Mouse (Mus musculus): ENCODE measurements around the gene Ddx54. TPM values are rescaled to one million over a fixed set of nuclear protein-coding genes. Genes with fewer than 3 reads are reported as not detected.

Gene Ddx54
- polyA plus RNA-seq, 1 experiment from 2014 or later: 22.5 TPM

GRCm38 (mm10) chr5:120570289-120570897 is 42.1 kb upstream of the Ddx54 start:
- TF ChIP-seq EP300 (optimal IDR thresholded peaks at IDR 0.05): no peak
- no peak for TF ChIP-seq CTCF (IDR thresholded peaks at IDR 0.05; ENCODE audit: low read depth)
- DNase-seq (ENCODE audit: low spot score): no peak
- Histone ChIP-seq H3K9me3 (ENCODE audit: control insufficient read depth, low read length) (no peaks in the 10 kb centered on the region), H3K9ac (ENCODE audit: low read length) (no peak overlapping the region; the same call in 1 of the 2 replicates), H3K4me2 (replicated peaks; ENCODE audit: low read depth) (no peak overlapping the region), H3K4me1 (replicated peaks; ENCODE audit: control insufficient read depth, insufficient read depth) (peaks cover 24% of the 10 kb centered on the region), H3K27ac (replicated peaks) (peak overlapping the region; percentile 71), H3K4me3 (ENCODE audit: low read depth, low read length) (no peak overlapping the region), H3K27me3 (ENCODE audit: control insufficient read depth, insufficient read depth, low read length) (no peaks in the 10 kb centered on the region), H3K36me3 (ENCODE audit: control insufficient read depth, insufficient read depth, low read length) (no peaks in the 10 kb centered on the region)
- ATAC-seq (ENCODE audit: low FRiP score, low TSS enrichment): no peak
- 56% methylated on average over 11 of the region's 11 CpGs for WGBS

GRCm38 (mm10) chr5:120571056-120571740 is 41.3 kb upstream of the Ddx54 start:
- 57% methylated on average over 14 of the region's 14 CpGs for WGBS
- Histone ChIP-seq H3K4me3 (ENCODE audit: low read depth, low read length) (no peak overlapping the region), H3K4me2 (replicated peaks; ENCODE audit: low read depth) (no peak overlapping the region), H3K27me3 (ENCODE audit: control insufficient read depth, insufficient read depth, low read length) (no peaks in the 10 kb centered on the region), H3K4me1 (replicated peaks; ENCODE audit: control insufficient read depth, insufficient read depth) (peaks cover 20% of the 10 kb centered on the region), H3K9me3 (ENCODE audit: control insufficient read depth, low read length) (no peaks in the 10 kb centered on the region), H3K9ac (ENCODE audit: low read length) (no peak overlapping the region), H3K36me3 (ENCODE audit: control insufficient read depth, insufficient read depth, low read length) (no peaks in the 10 kb centered on the region), H3K27ac (replicated peaks) (peak overlapping the region; percentile 71)
- ATAC-seq (ENCODE audit: low FRiP score, low TSS enrichment): no peak; the same call in 1 of the 2 replicates
- TF ChIP-seq EP300 (optimal IDR thresholded peaks at IDR 0.05) (no peak), CTCF (IDR thresholded peaks at IDR 0.05; ENCODE audit: low read depth) (no peak)
- DNase-seq (ENCODE audit: low spot score): no peak

GRCm38 (mm10) chr5:120574469-120575063 is 38.0 kb upstream of the Ddx54 start:
- Histone ChIP-seq H3K4me2 (replicated peaks; ENCODE audit: low read depth) (no peak overlapping the region), H3K27me3 (ENCODE audit: control insufficient read depth, insufficient read depth, low read length) (no peaks in the 10 kb centered on the region), H3K9ac (ENCODE audit: low read length) (no peak overlapping the region), H3K4me3 (ENCODE audit: low read depth, low read length) (no peak overlapping the region), H3K27ac (replicated peaks) (no peak overlapping the region), H3K36me3 (ENCODE audit: control insufficient read depth, insufficient read depth, low read length) (no peaks in the 10 kb centered on the region), H3K4me1 (replicated peaks; ENCODE audit: control insufficient read depth, insufficient read depth) (peaks cover 13% of the 10 kb centered on the region; the same call in 1 of the 2 replicates), H3K9me3 (ENCODE audit: control insufficient read depth, low read length) (no peaks in the 10 kb centered on the region)
- TF ChIP-seq EP300 (optimal IDR thresholded peaks at IDR 0.05) (no peak), CTCF (IDR thresholded peaks at IDR 0.05; ENCODE audit: low read depth) (no peak)
- no peak for ATAC-seq (ENCODE audit: low FRiP score, low TSS enrichment)
- 74% methylated on average over 10 of the region's 10 CpGs for WGBS
- no peak for DNase-seq (ENCODE audit: low spot score)

- Histone ChIP-seq H3K27ac (replicated peaks) (peak overlapping the region; percentile 91), H3K4me1 (replicated peaks; ENCODE audit: control insufficient read depth, insufficient read depth) (peaks cover 9% of the 10 kb centered on the region; the same call in 1 of the 2 replicates), H3K27me3 (ENCODE audit: control insufficient read depth, insufficient read depth, low read length) (no peaks in the 10 kb centered on the region), H3K4me2 (replicated peaks; ENCODE audit: low read depth) (no peak overlapping the region), H3K9ac (ENCODE audit: low read length) (no peak overlapping the region), H3K4me3 (ENCODE audit: low read depth, low read length) (no peak overlapping the region), H3K9me3 (ENCODE audit: control insufficient read depth, low read length) (no peaks in the 10 kb centered on the region), H3K36me3 (ENCODE audit: control insufficient read depth, insufficient read depth, low read length) (no peaks in the 10 kb centered on the region)
- DNase-seq (ENCODE audit: low spot score): peak; percentile 52
- peak; percentile 31 for ATAC-seq (ENCODE audit: low FRiP score, low TSS enrichment)
- no peak for TF ChIP-seq EP300 (optimal IDR thresholded peaks at IDR 0.05)
- TF ChIP-seq CTCF (IDR thresholded peaks at IDR 0.05; ENCODE audit: low read depth): no peak
- WGBS: 51% methylated on average over 11 of the region's 11 CpGs
These were observed 35.7 kb upstream of the Ddx54 start for GRCm38 (mm10) chr5:120576781-120577301.

DNA sequence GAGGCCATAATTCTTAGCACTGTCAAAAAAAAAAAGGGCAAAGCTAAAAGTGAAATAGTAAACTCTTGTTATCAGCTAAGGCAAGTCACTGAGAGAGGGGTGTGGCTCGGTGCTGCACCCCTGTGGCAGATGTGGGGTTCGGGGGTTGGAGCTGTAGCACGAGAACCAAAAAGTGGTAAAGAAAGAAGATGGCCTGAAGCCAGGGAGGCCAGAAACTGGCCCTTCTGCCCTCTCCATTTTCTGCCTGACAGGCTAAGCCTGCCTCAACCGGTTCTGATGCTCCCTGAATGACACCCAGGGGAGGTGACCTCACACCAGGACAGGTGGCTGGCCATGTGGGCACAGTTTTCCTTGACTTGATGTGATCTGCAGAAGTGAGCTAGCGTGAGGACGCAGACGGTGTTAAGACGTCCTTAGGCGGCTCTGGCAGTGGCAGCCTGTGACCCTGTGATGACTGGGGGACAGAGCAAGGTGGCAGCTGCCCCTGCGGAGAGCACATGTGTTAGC is 34.6 kb upstream of the Ddx54 start:
- no peak overlapping the region for H3K4me2 ChIP-seq (replicated peaks; ENCODE audit: low read depth)
- 47% methylated on average over 10 of the region's 10 CpGs for WGBS
- H3K36me3 ChIP-seq (ENCODE audit: control insufficient read depth, insufficient read depth, low read length): no peaks in the 10 kb centered on the region
- no peak overlapping the region for H3K4me3 ChIP-seq (ENCODE audit: low read depth, low read length)
- no peaks in the 10 kb centered on the region for H3K9me3 ChIP-seq (ENCODE audit: control insufficient read depth, low read length)
- DNase-seq (ENCODE audit: low spot score): no peak
- no peak overlapping the region for H3K9ac ChIP-seq (ENCODE audit: low read length)
- no peaks in the 10 kb centered on the region for H3K27me3 ChIP-seq (ENCODE audit: control insufficient read depth, insufficient read depth, low read length)
- peak overlapping the region; percentile 91 for H3K27ac ChIP-seq (replicated peaks)
- peaks cover 9% of the 10 kb centered on the region; the same call in 1 of the 2 replicates for H3K4me1 ChIP-seq (replicated peaks; ENCODE audit: control insufficient read depth, insufficient read depth)
- TF ChIP-seq EP300 (optimal IDR thresholded peaks at IDR 0.05) (no peak), CTCF (IDR thresholded peaks at IDR 0.05; ENCODE audit: low read depth) (peak; percentile 56)
- peak; percentile 12; the same call in 1 of the 2 replicates for ATAC-seq (ENCODE audit: low FRiP score, low TSS enrichment)
